Mouse (Mus musculus): ENCODE data around the gene B3galt4. TPM values are rescaled to one million over a fixed set of nuclear protein-coding genes. Genes with fewer than 3 reads are reported as not detected.

The B3galt4 gene
- polyA plus RNA-seq, 1 experiment, result 8.4 TPM

DNA sequence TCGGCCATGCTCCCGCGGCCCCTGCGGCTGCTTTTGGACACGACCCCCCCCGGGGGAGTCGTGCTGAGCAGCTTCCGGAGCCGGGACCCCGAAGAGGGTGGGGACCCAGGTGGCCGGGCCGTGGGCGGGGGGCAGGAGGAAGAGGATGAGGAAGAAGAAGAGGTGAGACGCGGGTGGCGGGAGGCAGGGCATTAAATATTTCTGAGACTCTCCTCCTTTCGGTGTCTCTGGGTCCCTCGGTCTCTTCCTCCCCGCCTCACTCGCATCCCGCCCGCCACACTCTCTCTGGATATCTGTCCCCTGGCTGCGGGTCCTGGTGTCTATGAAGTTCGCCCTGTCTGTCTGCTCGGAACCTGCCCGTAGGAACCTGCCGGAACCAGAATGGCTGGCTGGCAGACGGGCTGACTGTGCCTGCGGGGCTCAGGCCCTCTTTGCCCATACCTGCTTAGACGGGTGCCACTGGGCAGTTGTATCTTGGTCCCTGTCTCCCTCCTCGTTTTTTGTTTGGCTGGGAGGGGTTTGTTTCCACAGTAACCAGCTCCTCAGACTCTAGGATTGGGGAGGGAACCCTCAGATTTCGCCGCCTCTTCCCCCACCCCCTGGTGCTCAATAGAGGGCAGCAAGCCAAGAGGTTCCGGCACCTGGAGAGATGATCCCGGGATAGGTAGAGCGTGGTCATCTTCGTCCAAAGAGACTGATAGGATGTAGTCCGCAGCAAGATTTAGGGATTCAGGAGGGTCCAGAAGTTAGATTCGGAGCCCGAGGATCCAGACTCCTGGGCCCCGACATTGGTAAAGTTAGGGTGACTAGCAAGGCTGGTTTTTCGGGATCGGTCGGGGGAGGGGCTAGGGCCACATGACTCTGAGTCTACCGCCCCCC is 20.8 kb downstream of the B3galt4 start:
- no peak for TF ChIP-seq POLR2A (IDR thresholded peaks at IDR 0.05; ENCODE audit: borderline replicate concordance, insufficient read depth, low read length)
- DNase-seq, result peak; percentile 70 to 73
- under 1% methylated on average over 45 of the region's 45 CpGs for WGBS
- Histone ChIP-seq H3K27ac (ENCODE audit: insufficient read depth, low read length) (peak overlapping the region; percentile 84), H3K4me1 (ENCODE audit: control insufficient read depth, insufficient read depth, low read length) (peaks cover 5% of the 10 kb centered on the region; the same call in 1 of the 2 replicates), H3K4me3 (replicated peaks; ENCODE audit: insufficient read depth, low read depth, low read length) (peak overlapping the region; percentile 94), H3K27me3 (ENCODE audit: control insufficient read depth, insufficient read depth, low read length) (no peaks in the 10 kb centered on the region)

DNA sequence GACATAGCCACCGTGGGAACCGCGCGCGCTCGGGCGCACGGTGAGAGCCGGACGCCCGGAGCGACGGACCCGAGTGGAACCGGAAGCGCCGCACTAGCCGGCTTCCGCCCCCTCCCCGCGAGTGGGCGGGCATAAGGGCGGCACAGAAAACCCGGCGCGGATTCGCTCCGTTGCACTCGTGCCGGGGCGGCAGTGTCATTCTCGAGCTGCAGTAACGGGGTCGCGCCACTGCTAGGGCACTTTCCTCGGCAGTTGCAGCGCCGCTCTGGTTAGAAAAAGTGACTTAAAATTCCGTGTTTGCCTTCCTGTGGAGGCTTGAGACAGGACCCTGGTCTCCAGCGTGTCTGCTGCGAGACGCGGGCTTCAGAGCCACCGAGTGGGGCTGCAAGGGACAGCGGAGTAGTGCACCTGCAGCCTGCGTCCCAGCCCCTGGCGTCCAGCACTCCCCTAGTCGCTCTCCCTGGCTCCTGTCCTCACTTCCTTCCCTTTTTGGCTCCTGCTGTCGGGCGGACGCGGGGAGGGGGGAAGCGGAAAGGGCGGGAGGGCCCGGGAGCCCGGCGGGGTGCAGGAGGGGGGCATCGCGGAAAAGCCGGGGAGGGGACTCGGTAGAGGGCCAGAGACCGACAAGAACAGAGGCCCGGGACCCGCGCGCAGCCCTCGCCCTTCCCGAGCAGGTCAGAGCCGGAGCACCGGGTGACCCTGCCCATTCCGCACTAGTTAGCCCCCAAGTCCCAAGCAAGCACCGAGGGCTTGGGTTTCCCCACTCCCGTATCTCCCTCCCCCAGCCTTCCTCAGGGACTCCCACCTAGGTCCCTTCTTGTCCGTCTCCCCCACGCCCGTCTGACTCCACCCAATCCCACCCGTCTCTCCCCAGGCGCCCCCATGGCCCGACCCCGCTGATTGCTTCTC is 21.7 kb downstream of the B3galt4 start, which contains the start of gene Rgl2:
TSS of gene Rgl2 (plus strand) at position 173 of the 909 bp plus-strand sequence.
- under 1% methylated on average over 72 of the region's 80 CpGs for WGBS
- TF ChIP-seq POLR2A (IDR thresholded peaks at IDR 0.05; ENCODE audit: borderline replicate concordance, insufficient read depth, low read length) (peak; percentile 76; the same call in 1 of the 2 replicates), CTCF (IDR thresholded peaks at IDR 0.05; ENCODE audit: borderline replicate concordance, insufficient read depth, low read depth, low read length) (peak; percentile 19; the same call in 1 of the 2 replicates)
- peak; percentile 94 to 97 for DNase-seq
- H3K4me3 ChIP-seq (replicated peaks; ENCODE audit: insufficient read depth, low read depth, low read length), result peak within 1 kb of the TSS; percentile 94
- peaks cover 5% of the 10 kb centered on the region; the same call in 1 of the 2 replicates for H3K4me1 ChIP-seq (ENCODE audit: control insufficient read depth, insufficient read depth, low read length)
- no peaks in the 10 kb centered on the region for H3K27me3 ChIP-seq (ENCODE audit: control insufficient read depth, insufficient read depth, low read length)
- H3K27ac ChIP-seq (ENCODE audit: insufficient read depth, low read length), result peak within 1 kb of the TSS; percentile 99

GRCm38 (mm10) chr17:33928251-33928947 is 22.9 kb downstream of the B3galt4 start:
- WGBS, result 50% methylated on average over 21 of the region's 21 CpGs
- H3K27ac ChIP-seq (ENCODE audit: insufficient read depth, low read length), result no peak overlapping the region
- DNase-seq, result peak in 1 of 2 experiments; percentile 10
- H3K4me3 ChIP-seq (replicated peaks; ENCODE audit: insufficient read depth, low read depth, low read length), result peak overlapping the region; percentile 94
- TF ChIP-seq POLR2A (IDR thresholded peaks at IDR 0.05; ENCODE audit: borderline replicate concordance, insufficient read depth, low read length), result no peak
- no peak for TF ChIP-seq CTCF (IDR thresholded peaks at IDR 0.05; ENCODE audit: borderline replicate concordance, insufficient read depth, low read depth, low read length)
- peaks cover 5% of the 10 kb centered on the region; the same call in 1 of the 2 replicates for H3K4me1 ChIP-seq (ENCODE audit: control insufficient read depth, insufficient read depth, low read length)
- no peaks in the 10 kb centered on the region for H3K27me3 ChIP-seq (ENCODE audit: control insufficient read depth, insufficient read depth, low read length)

GRCm38 (mm10) chr17:33926207-33926932 is 24.9 kb downstream of the B3galt4 start:
- no peak for DNase-seq
- no peak for TF ChIP-seq POLR2A (IDR thresholded peaks at IDR 0.05; ENCODE audit: borderline replicate concordance, insufficient read depth, low read length)
- TF ChIP-seq CTCF (IDR thresholded peaks at IDR 0.05; ENCODE audit: borderline replicate concordance, insufficient read depth, low read depth, low read length), result no peak; the same call in 1 of the 2 replicates
- no peaks in the 10 kb centered on the region for H3K27me3 ChIP-seq (ENCODE audit: control insufficient read depth, insufficient read depth, low read length)
- no peak overlapping the region for H3K27ac ChIP-seq (ENCODE audit: insufficient read depth, low read length)
- peaks cover 3% of the 10 kb centered on the region; the same call in 1 of the 2 replicates for H3K4me1 ChIP-seq (ENCODE audit: control insufficient read depth, insufficient read depth, low read length)
- no peak overlapping the region for H3K4me3 ChIP-seq (replicated peaks; ENCODE audit: insufficient read depth, low read depth, low read length)
- WGBS, result 71% methylated on average over 17 of the region's 17 CpGs

- H3K4me3 ChIP-seq (replicated peaks; ENCODE audit: insufficient read depth, low read depth, low read length), result no peak overlapping the region
- no peak for TF ChIP-seq CTCF (IDR thresholded peaks at IDR 0.05; ENCODE audit: borderline replicate concordance, insufficient read depth, low read depth, low read length)
- no peak for TF ChIP-seq POLR2A (IDR thresholded peaks at IDR 0.05; ENCODE audit: borderline replicate concordance, insufficient read depth, low read length)
- DNase-seq, result peak in 1 of 2 experiments; percentile 8
- H3K27ac ChIP-seq (ENCODE audit: insufficient read depth, low read length), result no peak overlapping the region
- no peaks in the 10 kb centered on the region for H3K27me3 ChIP-seq (ENCODE audit: control insufficient read depth, insufficient read depth, low read length)
- no peaks in the 10 kb centered on the region for H3K4me1 ChIP-seq (ENCODE audit: control insufficient read depth, insufficient read depth, low read length)
- WGBS, result 79% methylated on average over 21 of the region's 21 CpGs
These were observed 25.7 kb downstream of the B3galt4 start for GRCm38 (mm10) chr17:33925406-33926116.

- H3K4me1 ChIP-seq (ENCODE audit: control insufficient read depth, insufficient read depth, low read length), result no peaks in the 10 kb centered on the region
- TF ChIP-seq CTCF (IDR thresholded peaks at IDR 0.05; ENCODE audit: borderline replicate concordance, insufficient read depth, low read depth, low read length) (peak; percentile 41; the same call in 1 of the 2 replicates), POLR2A (IDR thresholded peaks at IDR 0.05; ENCODE audit: borderline replicate concordance, insufficient read depth, low read length) (no peak)
- H3K27ac ChIP-seq (ENCODE audit: insufficient read depth, low read length), result no peak overlapping the region
- no peak overlapping the region for H3K4me3 ChIP-seq (replicated peaks; ENCODE audit: insufficient read depth, low read depth, low read length)
- DNase-seq, result no peak
- WGBS, result 84% methylated on average over 10 of the region's 10 CpGs
- H3K27me3 ChIP-seq (ENCODE audit: control insufficient read depth, insufficient read depth, low read length), result no peaks in the 10 kb centered on the region
These were observed 26.6 kb downstream of the B3galt4 start for GRCm38 (mm10) chr17:33924577-33925283.
